Mouse (Mus musculus) embryo, embryonic 11.5 days (tissue): ENCODE results near the gene Nav1.
"Not testable (repeated sequence)": the region's sequence is repeated elsewhere in the genome, so short reads cannot be mapped to it uniquely, and the experiment has no call there.

Source experiments
- DNase-seq: peaks from one replicate; pipeline ENCODE4 v3.0.0-alpha.2; 2012; ENCODE audit warnings: low read depth, low spot score

Nav1 gene

DNA sequence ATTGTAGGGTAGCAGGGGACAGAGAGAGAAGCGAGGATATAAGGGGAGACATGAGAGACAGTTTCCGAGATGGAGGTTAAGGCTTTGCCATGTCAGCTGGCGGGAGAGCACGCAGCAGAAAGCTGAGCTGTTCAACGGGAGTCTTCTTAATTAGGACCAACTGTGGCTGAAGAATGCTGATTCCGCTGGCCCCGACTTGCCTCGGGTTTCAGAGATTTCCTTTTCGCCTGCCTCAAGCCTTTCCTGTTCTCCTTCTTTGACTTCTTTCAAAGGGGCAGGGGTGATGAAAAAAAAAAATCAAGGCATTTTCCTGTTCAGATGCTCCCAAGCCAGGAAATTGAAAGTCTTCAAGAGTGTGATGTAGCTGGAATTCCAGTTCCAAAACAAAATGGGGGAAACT, 118.2 kb downstream of the Nav1 start:
- no peak for DNase-seq

- DNase-seq: no peak
Measured at GRCm38 (mm10) chr1:135485179-135485578, 121.9 kb downstream of the Nav1 start.

DNA sequence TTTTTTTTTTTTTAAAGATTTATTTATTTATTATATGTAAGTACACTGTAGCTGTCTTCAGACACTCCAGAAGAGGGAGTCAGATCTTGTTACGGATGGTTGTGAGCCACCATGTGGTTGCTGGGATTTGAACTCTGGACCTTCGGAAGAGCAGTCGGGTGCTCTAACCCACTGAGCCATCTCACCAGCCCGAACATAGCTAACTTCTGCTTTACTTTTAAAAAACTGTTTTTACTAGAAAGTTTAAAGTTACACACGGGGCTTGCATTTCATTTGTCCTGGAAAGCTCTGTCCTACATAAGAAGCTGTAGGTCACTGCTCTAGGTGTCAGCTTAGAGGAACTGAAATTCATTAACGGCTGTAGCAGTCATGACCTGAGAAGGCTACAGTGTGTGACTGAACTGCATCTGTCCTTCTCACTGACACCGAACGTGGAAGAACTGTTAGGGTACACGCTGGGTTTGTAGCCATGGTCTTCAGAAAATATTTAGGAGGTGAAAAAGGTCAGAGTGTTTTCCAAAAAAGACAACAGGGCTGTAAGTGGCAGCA, 122.5 kb downstream of the Nav1 start:
- not testable (repeated sequence) for DNase-seq

DNA sequence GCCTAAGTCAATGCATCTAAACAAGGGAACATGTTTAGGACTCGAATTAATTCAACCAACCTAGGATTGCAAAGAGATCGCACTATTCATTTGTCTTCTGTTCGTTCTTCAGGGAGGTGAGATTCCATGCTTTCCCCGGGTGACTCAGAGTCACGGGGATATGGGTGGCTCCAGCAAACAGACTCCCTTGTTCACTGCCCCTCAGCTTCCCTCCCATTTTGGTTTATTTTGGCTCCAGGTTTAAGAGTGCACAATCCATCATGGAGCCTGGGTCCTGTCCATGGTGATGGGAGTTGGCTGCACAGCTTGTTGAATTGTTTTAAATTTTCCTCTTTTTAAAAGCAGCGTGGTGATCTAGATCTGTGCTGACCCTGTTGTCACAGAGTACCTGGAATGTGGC, 123.1 kb downstream of the Nav1 start:
- DNase-seq: no peak

DNA sequence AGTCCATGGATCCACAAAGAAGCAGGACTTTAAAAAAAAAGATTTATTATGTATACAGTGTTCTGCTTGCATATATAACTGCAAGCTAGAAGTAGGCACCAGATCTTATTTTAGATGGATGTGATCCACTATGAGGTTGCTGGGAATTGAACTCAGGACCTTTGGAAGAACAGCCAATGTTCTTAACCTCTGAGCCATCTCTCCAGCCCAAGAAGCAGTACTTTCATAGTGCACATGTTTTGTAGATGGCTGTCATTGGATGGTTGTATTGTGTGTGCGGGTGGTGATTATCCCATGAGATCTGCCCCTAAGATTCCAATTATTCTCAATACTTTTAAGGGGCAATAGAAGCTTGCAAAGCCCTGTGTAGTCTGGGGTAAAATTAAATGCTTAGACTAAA, 124.4 kb downstream of the Nav1 start:
- DNase-seq: no peak

DNA sequence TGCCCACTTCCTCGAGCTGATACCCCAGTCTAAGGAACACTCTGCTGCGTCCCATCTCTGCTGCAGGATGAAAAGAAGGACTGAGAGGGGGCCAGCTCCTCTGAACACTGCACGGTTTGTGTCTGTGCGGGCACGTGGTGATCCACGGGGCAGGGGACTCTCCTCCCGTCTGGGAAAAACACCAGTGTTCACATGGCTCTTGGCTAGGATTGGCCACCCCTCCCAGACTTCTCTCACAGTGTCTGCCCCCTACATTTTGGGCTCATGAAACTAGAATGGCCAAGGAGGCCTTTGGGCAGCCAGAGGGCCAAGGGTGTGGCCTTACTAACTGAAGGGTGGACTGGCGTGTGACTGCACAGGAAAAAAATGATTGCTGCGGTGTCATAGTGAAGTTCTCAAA, 125.4 kb downstream of the Nav1 start:
- DNase-seq: no peak

GRCm38 (mm10) chr1:135480815-135481214, 126.3 kb downstream of the Nav1 start:
- no peak for DNase-seq

GRCm38 (mm10) chr1:135475571-135475895, 131.6 kb downstream of the Nav1 start:
- DNase-seq: no peak

DNA sequence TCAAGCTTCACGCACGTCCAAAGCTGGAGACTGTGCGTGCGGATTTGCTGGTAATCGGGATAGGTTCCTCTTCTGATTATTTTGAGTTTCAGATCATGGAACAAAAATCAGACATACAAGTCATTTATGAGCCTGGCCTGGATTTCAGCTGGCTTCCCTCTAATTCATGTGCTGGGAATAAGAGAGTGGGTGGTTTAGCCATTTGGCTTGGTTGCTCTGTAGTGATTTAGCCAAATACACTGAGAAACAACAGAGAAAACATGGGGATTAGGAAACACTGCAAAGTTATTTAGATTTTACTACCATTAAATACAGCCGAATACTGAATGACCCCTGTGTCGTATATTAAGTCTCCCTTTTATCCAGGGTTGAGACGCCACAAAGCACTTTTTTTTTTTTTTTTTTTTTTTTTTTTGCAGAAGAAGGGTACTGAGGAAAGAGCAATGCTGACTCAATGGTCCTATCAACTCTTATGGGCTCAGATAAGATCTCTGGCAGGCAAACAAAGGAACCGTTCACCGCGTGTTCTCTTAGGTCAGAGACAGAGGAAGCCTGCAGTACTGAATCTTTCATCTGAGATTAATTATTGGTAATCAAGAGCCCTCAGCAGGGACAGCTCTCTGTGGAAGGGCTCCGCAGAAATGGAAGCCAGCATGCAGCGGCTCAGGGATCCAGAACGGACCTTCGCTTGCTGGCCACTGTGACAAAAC, 132.1 kb downstream of the Nav1 start:
- DNase-seq: no peak

DNA sequence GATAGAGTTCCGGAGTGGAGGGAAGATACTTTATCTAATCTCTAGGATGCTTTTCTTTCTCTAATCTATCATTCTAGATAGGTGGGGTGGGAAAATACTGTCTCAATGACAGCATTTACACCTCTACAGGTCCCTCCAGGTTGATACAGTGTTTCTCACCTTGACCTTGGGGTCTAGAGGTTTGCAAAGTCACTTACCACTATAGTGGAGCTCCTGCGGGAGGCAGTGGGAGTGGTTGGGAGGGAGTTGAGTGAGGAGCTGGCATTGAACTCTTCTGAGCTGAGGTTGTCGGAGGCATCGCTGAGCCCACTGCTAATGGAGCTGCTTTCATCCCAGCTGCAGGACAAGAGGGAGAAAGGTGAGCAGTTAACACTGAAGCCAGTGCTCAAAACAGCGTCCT, 134.6 kb downstream of the Nav1 start:
- DNase-seq: no peak

DNA sequence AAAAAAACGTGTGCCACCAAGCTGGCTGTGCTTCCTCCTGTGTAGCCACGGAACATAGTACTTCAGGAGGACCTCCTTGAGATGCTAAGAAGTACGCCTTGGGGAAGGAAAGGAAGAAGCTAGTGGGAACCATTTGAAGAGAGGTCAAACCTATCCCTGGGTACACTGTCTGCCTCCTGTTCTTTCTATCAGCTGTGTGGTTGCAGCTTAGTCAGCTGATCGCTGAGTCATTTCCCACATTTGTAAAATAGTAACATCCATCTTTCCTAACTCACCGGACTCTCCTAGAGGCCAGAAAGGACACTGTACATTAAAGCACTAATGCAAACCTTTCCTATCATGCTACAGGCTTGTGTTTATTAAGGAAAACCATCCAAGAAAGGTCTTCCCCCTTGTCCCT, 135.4 kb downstream of the Nav1 start:
- no peak for DNase-seq

DNA sequence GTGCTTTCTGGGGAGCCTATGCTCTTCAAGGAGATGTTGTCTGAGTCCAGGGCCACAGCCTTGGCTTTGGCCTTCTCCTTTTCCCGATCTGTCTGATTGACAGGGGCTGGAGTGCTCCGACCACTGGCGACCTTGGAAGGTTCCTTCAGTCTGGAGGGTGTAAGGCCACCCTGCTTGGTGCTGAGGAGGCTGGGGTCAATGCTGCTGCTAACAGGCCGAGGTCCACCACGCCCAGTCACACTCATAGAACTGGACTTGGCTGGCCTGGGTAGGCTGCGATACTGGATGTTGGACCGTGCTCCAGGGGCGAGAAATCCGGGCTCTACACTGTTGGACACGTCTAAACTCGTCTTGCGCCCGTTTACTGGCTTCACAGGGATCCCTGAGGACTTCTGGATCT, 136.5 kb downstream of the Nav1 start:
- no peak for DNase-seq

DNA sequence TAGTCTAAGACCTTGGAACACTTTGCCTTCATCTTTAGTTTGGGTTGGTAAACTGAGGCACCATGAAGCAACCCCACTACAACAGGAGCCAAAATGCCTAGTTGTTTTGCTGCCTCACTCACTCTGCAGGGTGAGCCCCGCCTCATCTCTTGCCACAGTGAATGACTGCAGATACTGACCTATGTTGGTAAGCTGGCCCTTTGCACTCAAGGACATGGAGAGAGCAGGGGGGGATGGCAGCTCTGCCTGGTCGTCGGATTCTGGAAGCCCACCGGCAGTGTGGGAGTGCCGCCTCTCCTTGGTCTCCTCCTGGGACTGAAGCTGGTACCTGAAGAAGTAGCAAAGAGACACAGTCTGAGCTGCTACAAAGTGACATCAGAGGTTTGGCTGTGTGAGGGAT, 139.6 kb downstream of the Nav1 start:
- no peak for DNase-seq

DNA sequence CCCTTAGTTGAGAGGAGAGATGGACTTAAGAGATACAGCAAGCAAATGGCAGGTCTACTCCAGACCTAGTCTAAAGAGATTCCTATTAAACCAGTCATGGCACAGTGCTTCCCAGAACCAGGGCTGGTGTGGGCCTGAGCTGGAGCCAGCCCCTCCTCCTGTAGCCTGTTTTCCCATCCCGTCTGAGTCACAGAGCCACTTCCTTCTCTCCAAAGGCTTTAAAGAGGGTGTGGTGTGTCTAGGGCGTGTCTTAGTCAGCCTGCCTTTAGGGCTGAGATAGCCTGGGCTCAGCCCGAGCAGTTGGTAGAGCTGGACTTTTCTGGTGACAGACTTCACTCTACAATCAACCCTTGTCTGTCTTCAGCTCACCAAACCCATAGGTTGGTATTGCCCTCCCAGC, 140.2 kb downstream of the Nav1 start:
- DNase-seq: no peak

GRCm38 (mm10) chr1:135465734-135466133, 141.4 kb downstream of the Nav1 start:
- DNase-seq: no peak

- DNase-seq: no peak
Measured at GRCm38 (mm10) chr1:135462736-135463135, 144.4 kb downstream of the Nav1 start.

GRCm38 (mm10) chr1:135462304-135462703, 144.8 kb downstream of the Nav1 start:
- no peak for DNase-seq

GRCm38 (mm10) chr1:135461097-135461730, 145.9 kb downstream of the Nav1 start:
- peak; percentile 20 for DNase-seq

GRCm38 (mm10) chr1:135460521-135460920, 146.6 kb downstream of the Nav1 start:
- no peak for DNase-seq

DNA sequence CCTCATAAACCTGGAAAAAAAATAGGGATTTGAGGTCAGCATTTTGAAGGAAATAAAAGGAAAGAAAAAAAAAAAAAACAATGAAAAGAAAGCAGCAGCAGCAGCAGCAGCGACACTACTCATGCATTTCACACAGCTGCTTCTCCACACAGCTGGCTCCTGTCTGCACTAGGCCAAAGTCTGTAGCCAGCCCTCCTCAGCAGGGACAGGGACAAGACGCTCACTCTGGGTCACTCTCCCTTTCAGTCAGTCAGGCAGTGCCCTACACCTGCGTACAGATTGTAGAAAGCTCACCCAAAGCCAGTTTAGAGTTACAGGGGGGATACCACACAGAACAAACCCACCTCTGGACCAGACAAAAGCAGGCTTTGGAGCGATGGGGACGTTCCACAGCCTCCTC, 149.2 kb downstream of the Nav1 start:
- no peak for DNase-seq

DNA sequence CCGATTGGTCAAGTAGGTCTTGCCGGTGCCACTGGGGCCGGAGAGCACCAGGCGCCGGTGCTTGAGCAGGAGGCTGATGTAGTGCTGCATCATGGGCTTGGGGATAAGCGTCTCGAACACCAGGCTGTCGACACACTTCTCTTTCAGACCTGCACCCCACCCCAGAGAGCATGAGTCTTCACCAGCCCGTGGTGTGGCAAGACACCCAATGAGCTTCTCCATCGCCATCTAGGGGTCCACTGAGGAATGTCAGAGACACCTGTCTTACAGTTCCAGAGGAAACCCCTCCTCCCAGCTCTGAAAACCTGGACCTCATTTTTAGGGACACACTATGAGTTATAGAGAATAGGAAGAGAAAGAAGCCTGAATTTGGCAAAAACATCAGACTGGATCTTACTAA, 154.8 kb downstream of the Nav1 start:
- no peak for DNase-seq

GRCm38 (mm10) chr1:135451419-135451818, 155.7 kb downstream of the Nav1 start:
- DNase-seq: no peak

DNA sequence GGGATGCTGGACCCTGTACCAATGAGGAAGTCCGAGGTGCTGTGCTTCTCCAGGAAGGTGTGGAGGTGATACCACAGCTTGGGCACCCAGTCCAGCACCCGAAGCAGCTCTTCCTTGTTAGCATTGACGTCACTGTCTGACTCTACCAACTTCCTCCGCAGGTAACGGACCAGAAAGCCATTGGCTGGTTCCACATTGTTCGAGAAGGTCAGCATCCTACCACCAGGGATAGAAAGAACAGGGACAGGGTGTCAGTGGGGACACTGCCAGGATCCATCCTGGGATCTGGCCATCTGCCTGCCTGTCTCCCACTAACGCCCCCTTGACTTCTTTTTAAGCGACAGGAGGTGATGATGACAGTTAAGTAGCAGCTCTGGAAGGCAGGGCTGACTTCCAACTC, 157.2 kb downstream of the Nav1 start:
- no peak for DNase-seq
